ENCODE assay signal across 16 mouse cellular contexts in genomic region chr9:13583952-13584351, GRCm38 (mm10).
DNase-seq lines count a peak whose midpoint lies in the region; ATAC-seq and TF ChIP-seq lines count a peak whose summit lies in the region.
"Had no signal": no experiment of that assay in that cellular context is flagged by ENCODE, and none has a peak within 500 bp of the region (broad histone marks: within the 10 kb centered on the region; RNA-seq: fewer than 3 reads in every experiment).

No protein-coding gene starts in this region.

- H3K36me3 ChIP-seq in heart, embryonic 16.5 days (ENCODE audit: control insufficient read depth, insufficient read depth), result no peaks in the 10 kb centered on the region
- no peaks in the 10 kb centered on the region for H3K36me3 ChIP-seq in lung, embryonic 14.5 days (ENCODE audit: insufficient read depth)
- H3K36me3 ChIP-seq: limb, embryonic 15.5 days had no signal

- H3K4me1 ChIP-seq in heart, embryonic 16.5 days (ENCODE audit: control insufficient read depth, insufficient read depth, low read length), result peaks cover 19% of the 10 kb centered on the region
- H3K4me1 ChIP-seq in lung, embryonic 14.5 days (ENCODE audit: insufficient read depth), result peaks cover 32% of the 10 kb centered on the region

- H3K4me3 ChIP-seq in heart, embryonic 16.5 days (ENCODE audit: low read length), result no peak overlapping the region
- no peak overlapping the region for H3K4me3 ChIP-seq in lung, embryonic 14.5 days (ENCODE audit: low read depth, low read length)
- H3K4me3 ChIP-seq: left cerebral cortex, adult 2 months; limb, embryonic 15.5 days had no signal

- no peak for TF ChIP-seq POLR2A in brain, embryonic 14.5 days (IDR thresholded peaks at IDR 0.05; ENCODE audit: borderline replicate concordance, extremely low read depth, insufficient read depth, insufficient read length, poor library complexity, severe bottlenecking)

- no peaks in the 10 kb centered on the region for H3K9me3 ChIP-seq in heart, embryonic 16.5 days (replicated peaks; ENCODE audit: control insufficient read depth, low read length)
- no peaks in the 10 kb centered on the region for H3K9me3 ChIP-seq in lung, embryonic 14.5 days (ENCODE audit: low read depth, low read length)
- H3K9me3 ChIP-seq: limb, embryonic 15.5 days had no signal

- H3K4me2 ChIP-seq in heart, embryonic 16.5 days (ENCODE audit: low read depth, low read length), result no peak overlapping the region
- no peak overlapping the region for H3K4me2 ChIP-seq in lung, embryonic 14.5 days
- H3K4me2 ChIP-seq: limb, embryonic 15.5 days had no signal

- intact Hi-C loops in heart, postnatal 25 days (cut with DNase I), result no loop called here

- DNase-seq in heart, postnatal 25 days (ENCODE audit: low spot score), result no peak
- DNase-seq in lung, embryonic 14.5 days, result peak; percentile 60
- no peak for DNase-seq in lung, postnatal 36 days
- DNase-seq in brain, embryonic 14.5 days (ENCODE audit: low read depth), result peak; percentile 41
- peak; percentile 31 for DNase-seq in forelimb bud, embryonic 11.5 days (ENCODE audit: low read depth, low spot score)
- no peak for DNase-seq in cerebellum, adult 11 months
- DNase-seq: adrenal gland, postnatal 10 days; cerebellum, postnatal 10 days; kidney, adult 11 months; liver, postnatal 0 days; spleen, adult 18-20 months; thymus, postnatal 14 days had no signal

- ATAC-seq in heart, embryonic 16.5 days (replicated peaks; ENCODE audit: extremely low read depth, insufficient read depth, low FRiP score), result no peak
- no peak for ATAC-seq in lung, embryonic 14.5 days (ENCODE audit: insufficient read depth)
- ATAC-seq: liver, postnatal 0 days had no signal

- H3K27me3 ChIP-seq in heart, embryonic 16.5 days (ENCODE audit: control insufficient read depth, insufficient read depth, low read length), result no peaks in the 10 kb centered on the region
- H3K27me3 ChIP-seq in lung, embryonic 14.5 days (ENCODE audit: insufficient read depth, low read length), result no peaks in the 10 kb centered on the region
- H3K27me3 ChIP-seq: CH12.LX; limb, embryonic 15.5 days had no signal

- peak overlapping the region; percentile 48; the same call in 1 of the 2 replicates for H3K27ac ChIP-seq in heart, embryonic 16.5 days (ENCODE audit: low read length)
- H3K27ac ChIP-seq in lung, embryonic 14.5 days (ENCODE audit: low read depth), result peak overlapping the region; percentile 30; the same call in 1 of the 2 replicates
- H3K27ac ChIP-seq: left cerebral cortex, adult 2 months; limb, embryonic 15.5 days had no signal

- WGBS in heart, embryonic 16.5 days, result 51% methylated on average over 5 of the region's 5 CpGs
- WGBS in lung, embryonic 14.5 days, result 18% methylated on average over 5 of the region's 5 CpGs

- TF ChIP-seq CTCF in lung, embryonic 14.5 days (IDR thresholded peaks at IDR 0.05; ENCODE audit: low read depth), result no peak
- TF ChIP-seq CTCF in brain, embryonic 14.5 days (IDR thresholded peaks at IDR 0.05; ENCODE audit: borderline replicate concordance, extremely low read depth, insufficient read depth, insufficient read length), result no peak

- no peak overlapping the region for H3K9ac ChIP-seq in heart, embryonic 16.5 days (ENCODE audit: low read length)
- no peak overlapping the region for H3K9ac ChIP-seq in lung, embryonic 14.5 days
- H3K9ac ChIP-seq: limb, embryonic 15.5 days; liver, postnatal 0 days had no signal

Comparison
In these comparisons a context has a peak if more than half of its experiments do, and no peak if none do; other contexts are left out.
1. DNase-seq: peak in lung, embryonic 14.5 days (single experiment), brain, embryonic 14.5 days (single experiment) and forelimb bud, embryonic 11.5 days (single experiment); none in heart, postnatal 25 days (single experiment), lung, postnatal 36 days (single experiment) and cerebellum, adult 11 months (single experiment).